Mouse (Mus musculus) heart, postnatal 10 days (tissue): ENCODE data around the gene Scgb1b29. TPM values are rescaled to one million over a fixed set of nuclear protein-coding genes. Genes with fewer than 3 reads are reported as not detected.
"Not testable (repeated sequence)": the region's sequence is repeated elsewhere in the genome, so short reads cannot be mapped to it uniquely, and the experiment has no call there.

ENCODE experiments used
- DNase-seq, 2 experiments: peaks; one replicate each; pipeline ENCODE4 v3.0.0; 2021
- intact Hi-C: fragments of 180-260 bp; cut with DNase I; formaldehyde crosslinking; loops from one replicate; pipeline ENCODE4 v1.15.1; 2025
- total RNA-seq, 2 experiments: library from RNA; stranded (reverse); gene quantifications; 2 replicates each; pipeline ENCODE4 v1.2.3; 2021

The Scgb1b29 gene
- not detected for total RNA-seq

DNA sequence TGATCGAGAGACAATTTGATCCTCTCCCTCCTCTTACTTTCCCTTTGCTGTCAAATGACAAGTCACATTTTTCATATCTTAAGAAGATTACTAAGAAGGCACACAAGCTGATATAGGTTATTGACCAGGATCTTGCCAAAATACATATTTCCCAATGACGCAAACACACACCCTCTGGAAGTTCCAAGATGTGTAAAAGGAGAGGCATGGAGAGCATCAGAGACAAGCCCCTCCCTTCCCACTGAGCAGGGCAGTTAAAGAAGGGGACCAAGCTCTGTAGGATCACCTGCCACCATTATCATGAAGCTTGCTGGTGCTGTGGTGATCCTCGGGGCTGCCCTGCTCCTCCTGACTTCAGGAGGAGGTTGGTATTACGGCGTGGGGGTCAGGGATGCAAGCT, at the start of gene Scgb1b29:
TSS of gene Scgb1b29 (plus strand) at position 301 of the 400 bp plus-strand sequence.
- DNase-seq, intact Hi-C loops: not testable (repeated sequence)

DNA sequence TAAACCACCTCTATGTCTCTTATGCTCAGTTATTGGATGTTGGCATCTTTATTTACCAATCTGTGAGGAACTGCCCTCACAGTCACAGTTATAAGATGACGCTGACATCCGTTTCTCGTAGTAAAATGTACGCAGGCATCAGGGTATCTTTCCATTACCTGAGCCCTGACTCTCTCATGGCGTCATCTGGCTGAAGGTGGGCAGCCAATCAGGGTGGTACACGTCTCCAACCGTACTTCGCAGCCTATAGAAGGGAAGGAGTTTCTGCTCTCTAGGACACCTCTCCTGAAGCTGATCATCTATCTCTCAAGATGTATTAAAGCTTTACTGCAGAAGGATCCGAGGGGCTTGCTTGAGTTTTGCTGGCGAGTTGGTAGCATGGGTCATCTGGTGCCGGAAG, 12.7 kb upstream of the Scgb1b29 start:
- DNase-seq, intact Hi-C loops: not testable (repeated sequence)

Other genes with a start within 250 kb of the Scgb1b29 start
- not detected for gene Scgb2b11, start 230.4 kb upstream of the Scgb1b29 start, total RNA-seq
- not detected for gene Scgb1b11, start 218.7 kb upstream of the Scgb1b29 start, total RNA-seq
- gene Scgb2b12, start 114.3 kb upstream of the Scgb1b29 start, total RNA-seq: not detected
- not detected for gene Scgb1b12, start 107.4 kb upstream of the Scgb1b29 start, total RNA-seq